Mouse (Mus musculus) neutrophil, adult 5-6 weeks (primary cell): ENCODE data around the gene Rab3b. TPM values are rescaled to one million over a fixed set of nuclear protein-coding genes. Genes with fewer than 3 reads are reported as not detected.
"Not testable (repeated sequence)": the region's sequence is repeated elsewhere in the genome, so short reads cannot be mapped to it uniquely, and the experiment has no call there.

Experiments used
- ATAC-seq: fragments of 151-379, 151-347 bp; 2 replicates; pipeline ENCODE4 v1.8.0; 2017; ENCODE audit warnings: mild to moderate bottlenecking, moderate TSS enrichment; ENCODE audit not compliant: insufficient number of reproducible peaks, poor library complexity, low FRiP score, severe bottlenecking; ENCODE audit errors: extremely low read depth
- total RNA-seq: library from RNA; stranded (forward); fragments of 200-1000 nt; gene quantifications from 2 replicates; pipeline ENCODE4 v1.2.3, GENCODE M21; 2017

The Rab3b gene
- total RNA-seq, 1 experiment from 2014 or later: 0.81 TPM

DNA sequence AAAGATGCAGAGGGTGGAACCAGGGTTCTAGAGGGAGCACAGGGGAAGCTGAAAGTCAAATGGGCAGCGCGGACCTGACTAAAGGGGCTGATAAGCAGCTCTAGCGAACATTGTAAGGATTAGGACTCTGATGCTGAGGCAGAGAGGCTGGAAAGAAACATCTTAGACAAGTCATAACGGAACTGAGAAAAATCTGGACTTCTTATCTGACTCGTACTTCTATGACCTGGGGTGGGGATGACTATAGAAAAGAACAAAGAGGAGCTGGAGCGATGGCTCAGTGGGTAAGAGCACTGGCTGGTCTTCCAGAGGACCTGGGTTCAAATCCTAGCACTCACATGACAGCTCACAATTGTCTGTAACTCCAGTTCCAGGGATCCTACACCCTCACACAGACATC, 962 bp upstream of the Rab3b start:
- no peak for ATAC-seq

DNA sequence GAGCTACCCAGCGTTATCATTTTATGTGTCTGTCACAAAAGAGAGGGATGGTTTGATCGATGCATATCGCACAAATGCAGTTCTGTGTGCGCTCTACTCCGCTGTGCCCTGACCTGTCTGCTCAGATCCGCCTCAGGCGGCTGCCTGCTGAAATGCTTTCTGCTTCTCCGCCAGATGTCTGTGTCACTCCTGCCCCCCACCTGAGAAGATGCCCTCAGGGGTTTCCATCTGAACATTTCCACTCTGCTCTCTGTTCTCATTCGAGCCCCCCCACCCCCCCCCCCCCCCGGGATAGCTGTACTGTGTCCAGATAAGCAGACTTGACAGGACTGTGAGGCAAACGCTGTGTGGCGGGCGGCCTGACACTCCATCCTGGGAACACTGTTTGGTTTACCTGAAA, 5.0 kb downstream of the Rab3b start:
- ATAC-seq: no peak

DNA sequence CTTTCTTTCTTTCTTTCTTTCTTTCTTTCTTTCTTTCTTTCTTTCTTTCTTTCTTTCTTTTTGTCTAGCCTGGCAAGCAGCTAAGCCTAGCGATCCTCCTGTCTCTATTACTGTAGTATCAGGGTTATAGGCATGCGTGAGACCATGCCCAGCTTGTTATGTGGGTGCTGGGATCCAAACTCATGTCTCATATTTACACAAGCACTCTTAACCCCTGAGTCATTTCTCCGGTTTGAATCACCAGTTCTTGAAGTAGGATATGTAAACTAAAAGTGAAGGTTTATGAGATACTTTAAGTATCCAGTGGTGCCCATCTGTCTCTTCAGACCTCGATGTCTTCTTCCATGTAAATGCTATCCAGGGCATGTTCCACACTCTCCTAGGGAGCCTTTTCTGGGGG, 8.6 kb downstream of the Rab3b start:
- ATAC-seq: no peak

DNA sequence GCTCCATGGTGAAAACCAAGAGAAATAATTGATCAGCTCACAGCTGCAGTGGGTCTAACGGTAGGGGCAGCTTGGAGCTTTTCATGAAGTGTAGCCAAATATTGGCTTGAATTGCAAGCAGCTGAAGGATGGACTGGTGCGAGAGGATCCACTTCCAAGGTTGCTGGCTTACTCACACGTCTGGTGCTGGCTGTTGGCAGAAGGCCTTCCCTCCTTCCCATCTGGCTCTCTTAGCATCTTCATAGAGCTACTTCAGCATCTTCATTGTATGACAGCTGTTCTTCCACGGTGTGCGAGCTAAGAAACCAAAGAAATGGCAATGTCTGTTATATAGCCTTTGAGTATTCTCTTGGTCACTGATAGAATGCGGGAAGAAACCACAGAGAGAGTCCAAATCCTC, 12.0 kb downstream of the Rab3b start:
- no peak for ATAC-seq

DNA sequence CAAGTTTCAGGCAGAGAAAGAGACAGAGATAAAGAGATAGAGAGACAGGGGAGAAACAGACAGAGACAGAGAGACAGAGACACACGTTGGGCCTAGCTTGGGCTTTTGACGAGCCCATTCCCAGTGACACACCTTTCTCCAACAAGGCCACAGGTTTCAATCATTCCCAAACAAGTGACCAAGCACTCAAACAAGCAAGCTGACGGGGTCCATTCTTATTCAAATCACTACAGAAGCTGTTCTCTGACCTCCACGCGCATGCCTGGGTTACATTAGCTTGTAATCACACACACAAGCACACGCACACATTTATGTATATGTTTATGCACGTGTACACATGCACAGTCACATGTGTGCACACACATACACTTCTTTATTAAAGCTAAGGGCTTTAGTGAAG, 21.6 kb downstream of the Rab3b start:
- ATAC-seq: no peak

DNA sequence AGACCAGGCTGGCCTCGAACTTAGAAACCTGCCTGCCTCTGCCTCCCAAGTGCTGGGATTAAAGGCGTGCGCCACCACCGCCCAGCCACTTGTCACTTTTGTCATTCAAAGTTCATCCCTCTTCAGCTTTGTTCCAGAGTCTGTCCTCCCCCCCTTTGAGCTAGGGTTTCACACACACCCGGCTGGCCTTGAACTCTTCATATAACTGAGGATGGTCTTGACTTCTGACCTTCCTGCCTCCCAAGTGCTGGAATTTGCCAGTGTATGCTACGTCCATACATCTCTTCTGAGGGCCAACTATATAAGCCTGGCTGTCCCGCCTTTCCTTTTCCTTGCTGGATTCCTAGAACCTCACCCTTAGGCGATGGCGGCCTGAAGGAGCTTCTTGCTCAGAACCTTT, 24.0 kb downstream of the Rab3b start:
- no peak for ATAC-seq

DNA sequence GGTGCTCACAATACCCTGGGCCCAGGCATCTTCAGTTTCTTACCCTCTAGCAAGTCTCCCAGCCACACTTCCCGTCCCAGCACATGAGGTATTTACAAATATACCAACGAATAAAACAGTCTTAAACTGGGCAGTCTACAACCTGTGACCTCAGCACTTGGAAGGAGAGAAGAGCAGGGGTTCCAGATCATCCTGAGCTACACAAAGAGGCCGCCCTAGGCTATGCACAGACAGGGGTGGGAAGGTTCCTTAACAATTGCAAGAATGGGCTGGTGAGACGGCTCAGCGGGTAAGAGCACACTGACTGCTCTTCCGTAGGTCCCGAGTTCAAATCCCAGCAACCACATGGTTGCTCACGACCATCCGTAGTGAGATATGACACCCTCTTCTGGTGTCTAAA, 24.5 kb downstream of the Rab3b start:
- no peak for ATAC-seq

DNA sequence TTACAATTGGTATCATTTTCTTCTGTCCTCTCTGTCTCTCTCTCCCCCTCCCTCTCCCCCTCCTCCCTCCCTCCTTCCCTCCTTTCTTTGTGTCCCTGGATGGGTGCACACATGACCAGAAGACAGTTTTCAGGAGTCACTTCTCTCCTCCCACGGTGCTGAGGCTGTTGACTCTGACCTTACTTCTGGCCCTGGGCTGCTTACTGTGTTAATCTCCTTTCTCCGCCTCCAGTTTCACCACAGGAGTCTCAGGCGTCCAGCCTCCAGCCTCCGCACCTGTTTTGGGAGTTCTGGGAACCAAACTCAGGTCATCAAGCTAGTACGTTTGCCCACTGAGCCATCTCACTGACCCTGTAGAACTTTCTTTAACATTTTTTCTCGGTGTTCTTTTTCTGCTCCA, 25.2 kb downstream of the Rab3b start:
- no peak for ATAC-seq

DNA sequence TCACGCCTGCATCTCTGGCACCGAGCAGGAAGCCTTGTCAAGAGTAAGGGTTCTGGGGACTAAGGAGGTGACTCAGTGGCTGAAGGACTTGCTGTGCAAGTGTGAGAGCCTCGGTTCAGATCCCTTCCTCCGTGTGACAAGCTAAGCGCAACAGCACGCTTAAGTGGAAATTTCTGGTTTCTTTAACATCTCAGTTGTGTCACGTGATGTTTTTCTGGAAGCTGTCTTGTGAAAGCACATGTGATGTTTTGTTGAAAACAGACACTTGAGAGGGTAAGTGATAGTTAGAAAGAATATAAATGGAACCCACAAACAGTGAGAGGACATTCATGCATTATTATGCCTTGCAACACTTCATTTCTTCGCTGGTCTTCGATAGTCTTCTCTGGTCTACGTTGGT, 25.9 kb downstream of the Rab3b start:
- no peak for ATAC-seq

DNA sequence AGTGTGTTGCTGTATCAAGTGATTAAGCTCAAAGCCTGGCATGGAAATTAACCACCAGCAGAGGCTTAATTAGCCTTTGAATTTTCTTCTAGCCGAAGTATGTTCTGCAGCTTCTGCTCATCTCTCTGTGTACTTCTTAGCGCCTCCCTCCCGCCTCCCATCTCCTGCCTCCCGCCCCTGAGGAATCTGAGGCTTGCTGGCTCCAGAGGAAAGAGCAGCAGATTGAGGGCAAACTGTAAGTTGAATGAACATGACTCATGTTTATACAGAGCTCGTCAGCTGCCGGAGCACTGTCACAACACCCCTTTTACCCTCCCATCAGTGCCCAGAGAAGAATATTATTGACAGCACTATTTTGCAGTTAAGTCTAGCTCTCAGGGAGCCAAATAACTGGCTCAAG, 27.0 kb downstream of the Rab3b start:
- ATAC-seq: no peak

DNA sequence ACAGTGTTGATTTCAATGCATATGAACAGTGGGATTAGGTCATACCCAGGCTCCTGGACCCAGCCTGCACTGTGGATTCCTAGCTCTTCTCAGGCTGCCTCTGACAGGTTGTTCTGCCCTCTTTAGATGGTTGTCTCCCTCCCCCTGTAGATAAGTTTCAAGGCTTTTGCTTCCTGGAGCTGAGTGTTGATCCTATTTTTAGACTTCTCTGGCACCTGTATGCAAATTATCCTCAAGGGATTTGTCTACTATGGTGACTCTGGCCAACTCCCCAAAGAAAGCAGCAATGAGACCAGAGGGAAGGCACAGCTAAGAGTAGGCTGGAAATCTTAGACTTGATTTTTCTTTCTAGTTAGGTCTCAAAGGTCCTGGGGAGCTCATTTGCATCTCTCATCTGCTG, 28.6 kb downstream of the Rab3b start:
- ATAC-seq: no peak

DNA sequence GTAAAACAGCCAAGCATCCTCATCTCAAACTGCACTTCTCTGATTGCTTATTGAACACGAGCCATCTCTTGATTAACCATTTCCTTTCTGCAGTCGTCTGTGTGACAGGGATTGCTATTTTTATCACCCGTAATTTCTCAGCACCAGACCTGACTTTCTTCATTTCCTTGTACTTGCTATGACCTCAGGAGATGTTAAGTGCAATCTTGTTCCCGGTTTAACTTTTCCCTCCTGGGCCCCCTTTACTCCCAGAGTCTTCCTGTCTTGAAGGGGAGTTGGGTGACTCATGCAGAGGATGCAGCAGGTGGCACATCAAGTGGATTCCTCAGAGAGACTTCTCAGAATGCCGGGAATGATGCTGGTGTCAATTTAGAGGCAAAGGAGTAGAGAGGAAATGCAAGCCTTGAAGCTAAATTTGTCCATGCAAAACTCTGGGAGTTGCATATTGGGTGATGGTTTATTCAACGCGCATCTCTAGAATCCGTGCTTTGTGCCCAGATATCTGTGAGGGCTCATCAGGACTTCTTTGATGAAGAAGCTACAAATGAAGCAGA, 31.1 kb downstream of the Rab3b start:
- no peak for ATAC-seq

DNA sequence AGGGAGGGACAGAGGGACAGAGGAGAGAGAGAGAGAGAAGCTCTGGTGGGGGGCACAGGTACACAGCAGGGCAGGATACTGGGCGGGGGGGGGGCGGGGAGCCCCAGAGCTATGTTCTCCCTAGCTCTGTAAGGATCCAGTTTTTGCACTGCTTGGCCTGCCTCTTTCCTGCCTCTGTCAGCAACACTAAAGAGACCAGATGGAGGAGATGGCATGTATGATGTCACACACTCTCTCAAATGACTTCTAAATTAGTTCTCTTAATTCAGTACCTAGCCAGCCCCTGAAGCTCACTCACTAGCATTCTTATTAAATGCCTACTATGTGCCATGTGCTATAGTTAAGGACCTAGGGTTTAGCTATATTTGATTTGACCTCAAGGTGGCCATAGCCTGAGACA, 33.0 kb downstream of the Rab3b start:
- ATAC-seq: no peak

DNA sequence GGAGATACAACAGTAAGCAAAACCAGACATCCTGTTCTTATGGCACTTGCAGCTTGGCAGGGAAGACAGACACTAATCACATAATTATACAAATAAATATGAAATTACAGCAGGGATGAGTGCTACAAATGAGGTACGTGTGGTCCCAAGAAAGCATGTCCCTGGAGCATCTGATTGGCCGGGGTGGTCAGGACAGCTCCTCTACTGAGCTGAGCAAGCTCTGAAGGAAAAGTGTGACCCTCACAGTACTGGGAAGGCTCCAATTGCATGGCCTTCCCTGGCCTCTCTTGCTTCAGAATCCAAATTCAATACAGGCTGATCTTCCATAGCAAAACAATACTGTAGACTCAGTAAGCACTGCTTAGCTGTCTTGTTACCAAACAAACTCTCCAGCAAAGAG, 34.3 kb downstream of the Rab3b start:
- no peak for ATAC-seq

DNA sequence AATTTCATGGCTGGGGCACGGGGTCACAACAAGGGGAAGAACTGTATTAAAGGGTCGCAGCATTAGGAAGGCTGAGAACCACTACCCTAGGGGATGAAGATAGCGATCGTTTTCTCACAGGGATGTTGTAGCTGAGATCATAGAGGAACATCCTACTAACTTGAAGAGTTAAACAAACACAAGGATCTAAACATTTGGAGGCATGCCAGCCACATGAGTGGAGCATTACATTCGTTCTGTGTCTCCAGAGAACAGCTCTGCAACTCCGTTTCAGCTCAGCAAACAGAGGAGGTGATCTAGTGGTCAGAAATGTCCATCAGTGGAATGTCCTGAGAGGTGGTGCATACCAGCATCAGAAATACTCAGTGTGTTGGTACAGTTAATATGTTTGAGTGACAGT, 35.5 kb downstream of the Rab3b start:
- no peak for ATAC-seq

DNA sequence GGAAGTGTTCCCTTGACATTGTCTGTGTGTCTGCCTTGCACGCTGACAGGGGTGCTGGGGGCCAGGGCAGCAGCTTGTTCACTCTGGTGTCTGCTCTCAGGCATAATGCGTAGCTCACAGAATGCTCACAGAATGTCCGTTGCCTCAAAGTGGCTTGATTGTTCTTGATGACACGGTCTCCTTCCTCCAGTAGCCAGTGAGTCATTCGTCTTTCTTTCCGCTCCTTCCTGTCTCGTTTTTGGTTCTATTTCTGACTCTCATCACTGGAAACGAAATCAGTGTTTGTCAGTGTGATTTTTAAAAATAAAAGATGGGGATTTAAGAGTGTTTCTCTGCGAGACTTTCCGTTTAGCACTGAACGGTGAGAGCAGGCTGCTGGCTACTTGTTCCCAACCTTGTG, 36.2 kb downstream of the Rab3b start:
- no peak for ATAC-seq

DNA sequence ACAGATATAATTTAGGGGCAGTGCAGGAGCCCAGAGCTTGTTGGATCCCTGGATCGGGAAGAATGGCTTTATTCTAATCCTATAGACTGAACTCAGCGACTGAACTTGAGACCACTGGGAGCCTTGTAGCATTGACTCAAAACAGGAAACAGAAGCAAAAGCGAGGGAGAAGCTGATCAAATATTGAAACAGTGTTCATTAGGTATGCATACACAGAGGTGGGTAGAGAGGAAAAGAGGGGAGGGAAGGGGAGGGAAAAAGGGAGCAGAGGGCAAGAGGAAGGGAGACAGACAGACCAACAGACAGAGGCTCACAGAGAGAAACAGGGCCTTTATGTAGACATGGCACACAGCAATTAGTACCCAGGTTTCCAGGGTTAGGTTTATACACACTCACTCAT, 38.8 kb downstream of the Rab3b start:
- no peak for ATAC-seq

DNA sequence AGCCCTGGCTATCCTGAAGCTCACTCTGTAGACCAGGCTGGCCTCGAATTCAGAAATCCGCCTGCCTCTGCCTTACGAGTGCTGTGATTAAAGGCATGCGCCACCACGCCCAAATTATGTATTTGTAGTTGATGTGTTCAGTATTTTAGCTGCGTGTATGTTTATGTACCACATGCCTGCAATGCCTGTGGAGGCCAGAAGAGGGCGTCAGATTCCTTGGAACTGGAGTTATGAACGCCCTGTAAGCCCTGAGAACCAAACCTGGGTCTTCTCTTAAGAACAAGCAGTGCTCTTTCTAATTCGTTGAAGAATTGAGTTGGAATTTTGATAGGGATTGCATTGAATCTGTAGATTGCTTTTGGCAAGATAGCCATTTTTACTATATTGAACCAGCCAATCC, 49.1 kb downstream of the Rab3b start:
- ATAC-seq: not testable (repeated sequence)

DNA sequence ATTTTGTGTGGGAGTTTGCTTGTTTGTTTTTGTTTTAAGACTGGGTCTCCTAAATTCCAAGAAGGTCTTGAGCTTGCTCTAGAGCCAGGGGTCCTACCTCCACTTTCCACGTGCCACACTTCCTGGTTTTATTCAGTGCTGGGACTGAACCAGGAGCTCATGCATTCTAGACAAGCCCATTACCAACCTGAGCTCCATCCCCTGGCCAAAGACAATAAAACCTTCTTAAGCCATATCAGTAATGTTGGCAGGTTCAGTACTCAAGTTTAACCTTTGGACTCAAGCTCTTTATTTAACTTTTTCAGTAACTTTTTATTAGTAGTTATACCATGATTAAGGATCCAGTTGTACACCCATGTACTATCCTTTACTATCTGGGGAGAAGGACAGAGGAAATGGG, 54.3 kb downstream of the Rab3b start:
- no peak for ATAC-seq

DNA sequence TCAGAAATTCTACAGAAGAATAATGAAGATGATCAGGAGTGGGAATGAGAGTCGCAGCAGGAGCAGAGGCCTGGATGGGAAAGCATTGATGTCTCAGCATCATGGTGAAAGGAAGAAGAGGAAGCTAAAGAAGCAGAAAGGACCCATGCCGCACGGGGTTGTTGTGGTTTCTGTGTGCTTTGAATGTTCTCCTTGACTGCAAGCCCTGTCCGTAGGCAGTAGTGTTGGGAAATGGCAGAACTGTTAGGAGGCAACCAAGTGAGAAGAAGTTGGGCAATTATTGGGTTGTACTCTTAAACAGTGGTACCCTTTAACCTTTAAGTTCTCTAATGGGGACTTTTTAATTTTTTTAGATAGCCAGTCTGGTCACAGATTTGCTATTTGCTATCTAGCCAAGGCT, 56.0 kb downstream of the Rab3b start:
- no peak for ATAC-seq

DNA sequence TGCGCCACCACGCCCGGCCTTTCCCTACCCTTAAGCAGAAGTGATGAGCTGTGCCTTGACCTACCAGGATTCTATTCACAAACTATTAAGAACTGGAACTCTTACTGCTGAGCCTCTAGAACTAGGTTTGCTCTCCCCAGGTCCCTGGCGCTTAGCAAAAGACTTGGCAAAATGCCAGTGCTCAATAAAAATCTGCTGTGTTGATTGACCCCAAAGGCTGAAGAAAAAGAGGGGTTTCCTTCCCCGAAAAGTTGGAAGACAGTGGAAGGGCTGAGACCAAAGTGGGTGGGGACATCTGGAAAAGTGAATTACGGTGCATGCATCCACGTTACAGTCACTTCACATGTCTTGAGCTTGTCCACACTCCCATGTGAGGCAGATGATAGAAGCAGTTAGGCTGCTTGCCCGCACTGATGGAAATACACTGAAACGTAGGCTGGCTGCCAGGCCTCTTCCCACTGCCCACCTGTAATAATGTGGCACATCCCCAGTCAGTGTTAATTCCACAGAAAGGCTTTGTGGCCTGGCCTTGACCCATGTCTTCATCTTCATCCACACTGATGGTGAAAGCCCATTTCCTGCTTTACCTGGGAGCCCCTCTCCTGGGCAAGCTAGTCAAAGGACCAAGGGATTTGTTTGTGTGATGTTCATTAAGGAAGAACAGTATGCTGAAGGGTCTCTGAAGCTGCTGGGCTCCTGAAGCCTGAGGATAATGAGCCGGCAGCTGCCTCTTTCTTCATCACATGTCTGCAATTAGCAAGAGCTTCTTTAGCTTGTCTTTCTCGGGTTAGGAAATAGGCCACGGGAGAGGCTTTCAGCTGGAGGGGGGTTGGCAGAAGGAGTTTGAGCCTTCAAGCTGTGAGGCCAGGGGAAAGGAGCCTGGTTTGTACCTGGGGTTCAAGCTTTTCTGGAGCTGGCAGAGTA, 59.2 kb downstream of the Rab3b start:
- no peak for ATAC-seq
